Mouse (Mus musculus) frontal cortex, adult (tissue): ENCODE data around the gene Spata33.
"Not testable (repeated sequence)": the region's sequence is repeated elsewhere in the genome, so short reads cannot be mapped to it uniquely, and the experiment has no call there.

Experiments
- ATAC-seq: cut with Nextera tagmentation; 2 replicates; pipeline ENCODE4 v1.9.2; 2017; ENCODE audit warnings: mild to moderate bottlenecking, moderate library complexity, mixed read lengths; ENCODE audit not compliant: low TSS enrichment

The Spata33 gene

DNA sequence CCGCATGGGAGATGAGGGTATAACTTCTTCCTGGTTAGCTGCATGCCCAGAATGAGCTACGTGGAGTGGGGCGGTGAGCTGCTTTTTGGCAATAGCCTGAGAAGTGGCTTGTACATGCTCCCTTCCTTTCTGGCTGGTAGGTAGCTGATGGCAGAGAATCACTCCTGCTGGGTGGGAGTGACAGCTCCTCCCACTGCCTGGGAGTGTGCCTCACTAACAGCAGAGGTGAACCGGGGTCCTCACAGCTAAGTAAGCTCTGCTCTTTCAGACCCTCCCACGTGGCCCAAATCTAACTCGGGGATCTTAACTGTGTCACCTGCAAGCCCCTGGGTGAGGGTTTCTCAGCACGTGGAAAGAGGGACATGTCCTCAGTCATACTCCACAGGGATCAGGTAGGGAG, 19.9 kb downstream of the Spata33 start:
- no peak; the same call in 1 of the 2 replicates for ATAC-seq

DNA sequence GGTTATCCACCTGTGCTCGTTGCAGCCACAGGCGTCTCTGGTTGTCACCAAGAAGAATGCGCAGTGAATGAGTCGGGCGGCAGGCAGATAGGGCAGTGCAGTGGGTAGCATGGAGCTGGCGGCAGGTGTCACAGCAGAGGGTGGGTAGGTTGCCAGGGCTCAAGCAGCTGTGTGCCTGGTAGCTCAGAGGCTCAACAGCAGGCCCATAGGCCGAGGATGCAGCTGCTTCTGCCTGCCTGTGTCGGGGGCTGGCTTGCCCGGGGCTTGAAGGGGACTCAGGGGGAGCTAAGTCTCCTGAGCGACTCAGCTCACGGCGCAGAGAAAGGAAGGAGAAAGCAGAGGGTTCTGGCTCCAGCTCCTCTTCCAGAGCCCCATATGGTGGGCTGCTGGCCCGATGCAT, 20.7 kb downstream of the Spata33 start:
- ATAC-seq = no peak

DNA sequence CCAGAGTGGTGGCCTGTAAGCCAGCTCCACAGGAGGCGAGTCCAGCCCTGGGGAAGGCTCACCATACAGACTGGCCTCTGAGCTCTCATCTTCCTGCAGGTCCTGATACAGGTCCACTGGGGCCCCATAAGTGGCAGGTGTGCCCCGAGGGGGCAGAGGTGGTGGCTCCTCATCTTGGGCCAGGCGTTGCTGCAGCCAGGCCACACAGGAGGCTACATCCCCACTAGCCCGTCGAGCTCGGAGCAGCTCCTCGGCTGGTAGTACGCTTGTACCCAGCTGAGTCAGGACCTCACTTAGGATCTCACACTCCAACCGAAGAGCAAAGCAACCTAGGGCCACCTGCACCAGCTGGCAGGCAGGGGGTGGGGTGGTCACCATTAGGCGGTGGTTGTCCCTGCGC, 21.1 kb downstream of the Spata33 start:
- ATAC-seq = no peak

DNA sequence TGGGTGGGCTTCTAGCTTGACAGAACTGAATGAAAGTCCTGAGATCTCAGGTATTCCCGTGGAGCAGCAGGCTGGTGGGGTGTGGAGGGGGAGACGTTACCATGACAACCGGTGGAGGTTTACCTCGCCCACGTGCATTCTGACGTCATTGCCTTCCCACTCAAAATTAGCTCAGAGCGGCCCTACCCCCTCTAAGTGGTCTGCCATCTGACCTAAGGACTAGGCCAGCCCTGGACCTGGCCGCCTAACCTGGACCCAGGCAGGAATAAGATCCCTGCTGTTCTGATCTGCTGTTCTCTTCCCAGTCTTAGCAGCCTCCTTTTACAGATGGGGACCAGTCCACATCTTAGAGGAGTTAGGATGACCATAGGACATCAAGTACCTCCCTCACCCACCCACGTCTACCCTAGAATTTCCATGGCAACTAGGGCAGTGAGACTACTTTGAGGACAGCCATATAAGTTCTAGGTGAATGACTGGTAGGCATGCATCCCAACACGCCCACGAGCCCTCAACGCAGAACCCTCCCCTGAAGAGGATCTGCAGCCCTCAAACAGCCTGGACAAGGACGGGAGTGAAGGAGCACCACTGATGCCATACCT, 22.4 kb downstream of the Spata33 start:
- ATAC-seq = peak; percentile 55

DNA sequence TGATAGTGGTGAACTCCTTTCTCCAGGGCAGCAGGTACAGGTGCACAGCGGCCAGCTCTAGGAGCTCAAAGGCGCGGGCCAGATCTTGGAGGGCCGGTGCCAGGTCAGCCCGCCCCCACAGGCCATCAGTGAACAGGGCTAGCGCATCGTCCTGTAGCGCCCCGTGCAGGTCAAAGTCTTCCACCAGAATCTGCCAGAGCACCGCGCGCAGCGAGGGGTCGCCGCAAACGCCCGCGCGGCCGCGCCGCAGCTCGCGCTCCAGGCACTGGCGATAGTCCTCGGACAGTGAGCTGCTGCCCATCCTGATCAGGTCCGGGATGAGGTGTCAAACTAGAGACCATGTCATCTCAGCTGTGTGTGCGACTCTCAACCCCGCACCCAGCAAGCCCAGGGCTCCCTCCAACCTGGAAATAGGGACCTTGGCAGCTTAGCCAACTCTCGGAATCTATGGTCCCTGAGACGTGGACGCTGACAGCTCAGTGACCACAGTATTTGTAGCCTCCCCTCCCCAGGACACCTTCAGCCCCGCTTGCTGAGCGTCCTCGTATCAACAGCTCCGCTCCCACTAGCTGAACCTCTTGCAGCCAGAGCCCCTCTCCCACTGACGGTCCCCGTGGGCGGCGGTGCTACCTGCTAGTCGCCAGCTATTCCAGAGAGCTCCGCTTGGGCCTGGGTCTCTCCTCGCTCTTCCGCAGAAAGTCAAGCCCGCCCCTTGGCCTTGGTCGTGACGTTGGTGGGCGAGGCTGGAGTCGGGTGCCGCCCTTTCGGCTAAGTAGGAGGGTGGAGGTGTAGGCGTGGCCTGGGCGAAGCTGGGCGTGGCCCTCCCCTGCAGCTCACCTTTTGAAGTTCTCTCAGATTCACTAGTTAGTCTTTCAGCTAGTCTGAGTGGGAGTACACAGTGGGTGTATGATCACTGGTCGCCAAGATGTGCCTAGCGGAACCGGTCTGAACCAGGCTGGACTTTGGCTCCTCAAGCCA, 23.2 kb downstream of the Spata33 start, which contains the start of gene Spata2l:
Gene Spata2l, minus strand, starts transcription at position 714 of the 978 bp plus-strand sequence.
- peak; percentile 28 for ATAC-seq

DNA sequence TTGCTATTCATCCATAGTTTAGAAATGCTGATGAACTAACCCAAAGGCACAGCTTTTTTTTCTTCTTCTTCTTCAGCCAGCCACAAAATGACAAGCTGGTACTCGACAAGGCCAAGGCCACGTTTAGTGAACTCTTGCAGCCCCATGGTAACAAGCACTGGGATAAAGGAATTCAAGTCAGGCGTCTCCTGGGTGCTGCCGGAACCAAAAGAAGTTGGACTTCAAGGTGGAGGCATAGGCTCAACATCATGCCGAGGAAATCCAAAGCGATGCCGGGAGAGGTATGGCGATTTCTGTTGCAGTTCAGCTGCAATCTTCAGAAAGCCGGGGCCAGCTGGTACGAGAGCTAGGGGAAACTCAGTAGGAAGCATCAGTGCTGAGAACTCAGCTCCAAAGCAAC, 26.8 kb downstream of the Spata33 start:
- ATAC-seq = no peak

DNA sequence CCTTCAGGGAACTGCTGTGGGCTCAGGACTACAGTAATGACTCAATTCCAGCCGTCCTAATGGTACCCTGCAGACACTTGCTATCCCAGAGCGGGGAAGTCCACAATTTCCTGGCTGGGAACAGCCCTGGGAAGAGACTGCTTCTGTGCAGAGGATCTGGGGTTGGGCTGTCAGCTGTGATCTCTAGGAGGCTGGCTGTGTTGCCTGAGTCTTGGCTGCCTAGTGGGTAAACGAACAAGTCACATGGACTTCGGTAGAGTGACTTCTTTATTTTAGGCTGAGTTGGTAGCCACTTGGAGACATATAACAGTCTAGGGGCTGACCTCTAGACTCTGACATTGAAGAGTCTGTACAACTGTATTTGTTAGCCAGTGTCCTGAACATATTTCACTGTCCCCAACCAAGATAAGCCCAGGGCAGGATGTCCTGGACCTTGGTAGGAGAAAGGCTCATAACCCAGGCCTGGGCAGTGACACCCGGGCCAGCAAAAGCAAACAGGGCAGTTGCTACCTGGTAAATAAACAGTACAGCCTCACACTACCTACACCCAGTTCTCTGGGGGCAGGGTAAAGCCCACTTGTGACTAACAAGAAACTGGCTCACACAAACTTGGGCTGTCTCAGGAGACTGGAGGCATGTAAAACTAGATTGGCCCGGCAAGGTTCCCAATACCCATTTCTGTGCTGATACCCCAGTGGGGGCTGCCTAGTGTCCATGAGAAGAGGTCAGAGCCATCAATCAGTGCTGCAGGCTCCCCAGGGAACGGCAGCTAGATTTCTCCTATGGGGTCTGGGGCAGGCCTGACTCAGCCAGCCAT, 29.7 kb downstream of the Spata33 start:
- no peak for ATAC-seq

DNA sequence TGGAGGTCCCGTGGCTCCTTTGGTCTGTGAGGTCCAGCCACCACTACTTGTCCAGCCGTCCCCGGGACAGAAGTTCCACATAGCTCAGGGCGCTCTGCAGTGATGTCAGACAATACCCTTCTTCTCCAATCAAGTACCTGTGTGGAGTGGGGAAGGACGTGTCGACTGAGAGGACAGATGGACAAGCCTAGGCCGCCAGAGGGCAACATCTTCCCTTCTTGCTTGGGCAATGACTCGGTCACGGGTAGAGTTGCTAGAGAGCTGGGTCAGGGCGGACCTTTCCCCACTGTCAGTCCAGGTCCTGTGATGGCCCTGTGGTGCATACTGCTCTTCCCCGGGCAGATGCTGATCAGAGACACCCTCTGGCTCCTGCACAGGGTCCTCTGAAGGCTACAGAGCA, 30.4 kb downstream of the Spata33 start:
- ATAC-seq = no peak

DNA sequence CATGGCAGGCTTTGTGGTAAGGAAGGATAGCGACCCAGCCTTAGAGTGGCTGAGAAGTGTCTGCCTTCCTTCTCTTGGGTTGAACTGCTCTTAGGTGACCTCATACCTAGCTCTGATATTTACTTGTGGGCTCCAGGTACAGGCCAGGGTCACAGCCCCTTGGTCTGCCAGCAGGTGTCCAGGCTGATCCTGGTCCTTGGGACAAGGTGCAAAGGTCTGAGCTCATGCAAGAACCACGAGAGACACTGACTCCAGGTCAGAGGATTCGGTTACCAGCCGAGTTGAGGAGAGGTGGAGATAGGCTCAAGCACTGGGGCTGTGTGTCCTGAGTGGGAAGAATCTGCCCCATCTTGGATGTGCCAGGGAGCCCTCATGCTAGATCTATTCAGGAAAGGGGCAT, 31.8 kb downstream of the Spata33 start:
- ATAC-seq = no peak

DNA sequence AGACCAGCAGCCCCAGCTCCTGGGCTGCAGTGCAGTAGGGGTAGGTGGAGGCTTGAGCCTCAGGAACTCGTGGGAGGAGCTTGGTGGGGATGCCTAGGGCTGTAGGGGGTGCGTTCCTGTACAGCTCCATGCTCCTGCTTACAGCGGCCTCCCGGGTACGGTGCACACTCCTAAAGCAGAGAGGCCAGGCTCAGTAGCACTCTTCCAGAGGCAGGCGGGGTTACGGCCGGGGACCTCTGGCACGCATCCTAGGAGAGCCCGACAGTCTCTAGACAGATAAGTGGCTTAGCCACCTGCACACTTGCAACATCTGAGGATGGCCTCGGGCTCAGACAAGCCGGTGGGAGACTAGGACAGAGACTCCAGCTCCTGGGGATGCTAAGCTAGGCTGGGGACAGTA, 32.9 kb downstream of the Spata33 start:
- ATAC-seq = no peak

DNA sequence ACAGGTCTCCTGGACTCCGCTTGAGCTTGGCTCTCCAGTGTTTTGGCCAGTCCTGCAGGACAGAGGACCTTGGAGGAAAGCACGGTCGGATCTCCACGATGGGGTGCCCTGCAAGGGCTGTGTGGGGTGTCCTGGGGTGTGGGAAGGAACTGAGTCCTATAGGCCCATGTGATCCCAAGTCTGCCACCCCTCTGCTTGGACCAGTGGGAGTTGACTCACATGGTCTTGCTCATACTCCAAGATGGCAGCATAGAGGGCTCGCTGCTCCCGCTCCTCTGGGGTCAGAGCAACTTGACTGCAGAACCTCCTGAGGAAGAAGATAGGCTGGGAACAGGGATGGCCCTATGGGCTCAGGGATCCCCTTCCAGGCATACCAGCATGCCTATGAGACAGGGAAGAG, 35.1 kb downstream of the Spata33 start:
- no peak for ATAC-seq

DNA sequence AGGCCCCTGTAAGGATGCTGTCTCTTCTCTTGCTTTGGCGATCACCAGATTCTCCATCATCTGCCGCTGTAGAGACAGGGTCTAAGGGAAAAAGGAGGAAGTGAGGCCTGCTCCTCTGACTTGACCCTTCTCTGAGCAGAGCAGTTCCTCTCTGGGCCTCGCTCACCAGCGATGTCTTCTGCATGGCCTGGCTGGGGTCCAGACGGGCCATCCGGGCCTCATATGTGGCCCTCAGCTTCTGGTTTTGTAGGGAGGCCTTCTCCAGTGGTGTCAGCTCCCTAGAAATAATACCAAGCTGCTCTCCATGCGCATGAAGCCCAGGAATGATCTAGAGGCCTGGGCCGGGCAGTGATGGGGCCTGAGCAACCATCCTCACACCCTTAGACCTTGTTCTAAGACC, 36.0 kb downstream of the Spata33 start:
- no peak for ATAC-seq

DNA sequence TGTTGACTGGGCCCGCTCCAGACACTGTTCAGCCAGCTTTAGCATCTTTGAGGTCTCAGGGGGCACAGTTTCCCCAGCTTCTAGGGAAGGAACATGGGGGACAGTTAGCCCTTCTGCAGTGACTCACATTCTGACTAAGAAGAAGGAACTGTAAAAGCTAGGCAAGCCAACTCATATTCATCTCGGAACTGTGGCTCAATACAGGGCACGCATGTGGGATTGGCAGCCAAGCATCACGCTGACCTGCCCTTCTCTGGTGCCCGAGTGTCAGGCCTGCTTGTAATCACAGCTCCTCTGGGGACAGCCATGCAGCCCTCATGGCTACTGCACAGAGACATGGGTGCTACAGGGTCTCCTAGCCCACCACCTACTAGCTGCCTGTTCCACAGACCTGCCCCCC, 38.3 kb downstream of the Spata33 start:
- ATAC-seq = no peak

DNA sequence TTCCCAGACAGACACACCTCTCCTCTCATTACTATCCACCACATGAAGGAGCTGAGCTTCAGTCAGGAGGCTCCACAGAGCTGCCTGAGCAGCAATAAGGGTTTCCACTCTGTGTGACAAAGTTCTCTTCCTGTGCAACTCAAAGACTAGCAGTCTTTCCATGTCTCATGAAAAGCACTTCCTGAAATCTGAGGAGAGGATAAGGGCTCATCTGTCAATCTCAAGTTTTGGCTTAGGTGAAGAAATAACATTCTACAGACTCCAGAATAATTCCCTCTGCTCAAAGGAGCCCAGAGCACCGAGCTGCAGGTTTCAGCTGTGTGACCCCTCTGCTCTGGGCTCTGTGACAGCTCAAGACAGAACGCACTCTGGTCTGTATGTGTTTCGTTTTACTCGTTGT, 40.3 kb downstream of the Spata33 start:
- no peak for ATAC-seq

DNA sequence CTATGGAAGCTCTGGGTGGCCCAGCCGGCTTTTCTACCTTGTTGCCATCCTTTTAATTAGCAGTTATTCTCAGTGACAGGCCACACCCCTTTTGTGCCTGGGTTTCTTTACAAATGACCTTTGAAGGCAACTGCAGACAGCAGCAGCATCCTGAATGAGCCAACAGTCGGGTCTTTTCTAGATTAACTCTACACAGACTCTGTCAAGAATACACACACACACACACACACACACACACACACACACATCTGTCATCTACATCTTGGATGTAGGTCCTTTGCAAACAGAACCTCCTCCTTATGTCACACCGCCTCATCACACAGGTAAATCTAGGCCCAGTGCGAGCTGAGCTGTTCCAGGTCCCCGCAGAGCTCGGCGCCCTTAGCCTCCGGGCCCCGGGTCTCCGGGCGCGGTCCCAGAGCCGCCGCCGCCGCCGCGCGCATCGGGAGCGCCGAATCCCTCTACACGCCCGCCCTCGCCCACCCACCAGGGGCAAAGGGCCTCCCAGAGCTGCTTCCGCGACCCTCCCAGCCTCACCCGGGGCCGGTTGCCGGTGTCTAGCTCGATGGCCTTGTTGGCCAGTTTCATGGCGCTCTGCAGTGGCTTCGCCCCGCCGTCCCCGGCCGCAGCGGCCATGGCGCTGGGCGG, 40.9 kb downstream of the Spata33 start:
- 0 out of 2 replicates have a peak, but pooled peaks have one; percentile 12 for ATAC-seq

DNA sequence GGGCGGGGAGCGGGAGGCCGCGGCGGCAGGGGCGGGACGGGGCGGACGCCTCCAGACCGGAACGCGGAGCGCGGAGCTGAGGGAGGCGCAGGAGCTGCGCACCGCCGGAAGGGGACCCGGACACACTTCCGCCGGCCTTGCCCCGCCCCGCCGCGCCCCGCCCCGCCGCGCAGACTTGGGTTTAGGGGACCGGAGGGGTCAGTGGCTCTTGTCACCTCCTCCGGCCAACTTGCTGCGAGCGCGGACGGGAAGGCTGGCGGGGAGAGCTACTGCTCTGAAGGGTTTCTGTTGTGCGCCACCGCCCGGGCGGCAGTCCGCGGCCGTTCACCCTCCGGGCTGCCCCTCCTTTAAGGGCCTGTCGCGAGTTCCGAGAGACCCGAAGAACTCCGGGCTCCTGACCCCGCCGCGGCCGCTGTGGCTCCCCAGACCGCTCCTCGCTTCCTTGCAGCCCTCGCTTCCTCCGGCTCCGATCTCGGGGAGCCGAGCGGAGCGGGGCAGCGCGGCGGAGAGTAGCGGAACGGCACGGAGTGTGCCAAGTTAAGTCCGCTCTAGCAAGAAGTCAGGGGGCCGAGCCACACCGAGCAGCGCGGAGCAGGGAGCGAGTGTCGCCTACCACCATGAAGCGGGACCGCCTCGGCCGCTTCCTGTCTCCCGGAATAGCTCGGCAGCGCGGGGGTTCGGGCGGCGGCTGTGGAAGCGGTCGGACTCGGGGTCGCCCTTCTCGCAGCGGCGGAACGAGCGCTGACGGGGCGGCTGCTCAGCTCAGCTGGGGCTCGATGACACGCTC, 41.7 kb downstream of the Spata33 start, which contains the start of the genes Zfp276 and Vps9d1:
Gene Zfp276, plus strand, starts transcription at position 97 of the 787 bp plus-strand sequence.
Gene Vps9d1, minus strand, starts transcription at position 250 of the 787 bp plus-strand sequence.
- peak; percentile 66 for ATAC-seq

DNA sequence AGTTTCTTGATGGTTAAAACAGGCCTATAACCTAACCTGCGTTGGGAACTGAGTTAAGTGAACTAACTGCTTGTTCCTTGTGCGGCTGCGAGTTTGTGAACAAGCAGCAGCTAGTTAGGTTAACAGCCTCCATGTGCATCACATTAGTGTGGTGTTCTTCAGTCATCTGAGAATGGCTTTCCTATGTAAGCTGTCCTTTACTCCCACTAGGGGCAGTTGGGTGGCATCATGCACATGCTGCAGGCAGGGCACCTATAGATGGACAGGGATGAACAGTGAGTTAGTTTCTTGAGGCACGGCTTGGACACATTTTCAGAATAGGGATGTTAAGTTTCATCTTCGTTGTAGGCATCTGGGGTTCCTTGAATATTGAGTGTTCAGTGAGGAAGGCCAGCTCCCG, 42.5 kb downstream of the Spata33 start:
- ATAC-seq = no peak

DNA sequence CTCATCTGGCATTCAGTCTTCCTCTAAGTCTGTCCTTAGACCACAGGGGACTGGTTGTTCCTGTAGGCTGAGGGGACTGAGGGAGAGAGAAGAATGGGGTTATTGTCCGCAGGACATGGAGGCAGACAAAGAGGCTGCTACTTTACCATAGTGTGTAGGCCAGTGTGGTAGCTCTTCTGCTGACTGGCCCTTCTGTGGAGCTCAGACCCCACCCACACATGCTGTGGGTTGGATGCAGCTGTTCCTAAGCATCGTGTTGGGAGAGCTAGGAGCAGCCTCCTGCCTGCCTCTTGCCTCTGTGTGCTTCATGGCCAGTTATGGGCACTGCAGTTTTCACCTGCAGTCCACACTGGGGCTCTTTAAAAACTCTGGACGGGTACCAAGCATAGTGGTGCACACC, 44.5 kb downstream of the Spata33 start:
- ATAC-seq = peak; percentile 71

DNA sequence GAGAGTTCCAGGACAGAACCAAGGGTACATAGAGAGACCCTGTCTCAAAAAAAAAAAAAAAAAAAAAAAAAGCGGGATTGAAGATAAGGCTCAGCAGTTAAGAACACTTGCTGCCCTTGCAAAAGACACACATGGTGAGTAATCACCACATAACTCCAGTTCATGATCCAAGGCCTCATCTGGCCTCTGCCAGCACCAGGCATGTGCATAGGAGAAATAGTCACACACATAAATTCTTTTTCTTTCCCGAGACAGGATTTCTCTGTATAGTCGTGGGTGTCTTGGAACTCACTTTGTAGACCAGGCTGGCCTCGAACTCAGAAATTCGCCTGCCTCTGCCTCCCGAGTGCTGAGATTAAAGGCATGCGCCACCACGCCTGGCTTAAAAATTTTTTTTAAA, 45.0 kb downstream of the Spata33 start:
- ATAC-seq = not testable (repeated sequence)

DNA sequence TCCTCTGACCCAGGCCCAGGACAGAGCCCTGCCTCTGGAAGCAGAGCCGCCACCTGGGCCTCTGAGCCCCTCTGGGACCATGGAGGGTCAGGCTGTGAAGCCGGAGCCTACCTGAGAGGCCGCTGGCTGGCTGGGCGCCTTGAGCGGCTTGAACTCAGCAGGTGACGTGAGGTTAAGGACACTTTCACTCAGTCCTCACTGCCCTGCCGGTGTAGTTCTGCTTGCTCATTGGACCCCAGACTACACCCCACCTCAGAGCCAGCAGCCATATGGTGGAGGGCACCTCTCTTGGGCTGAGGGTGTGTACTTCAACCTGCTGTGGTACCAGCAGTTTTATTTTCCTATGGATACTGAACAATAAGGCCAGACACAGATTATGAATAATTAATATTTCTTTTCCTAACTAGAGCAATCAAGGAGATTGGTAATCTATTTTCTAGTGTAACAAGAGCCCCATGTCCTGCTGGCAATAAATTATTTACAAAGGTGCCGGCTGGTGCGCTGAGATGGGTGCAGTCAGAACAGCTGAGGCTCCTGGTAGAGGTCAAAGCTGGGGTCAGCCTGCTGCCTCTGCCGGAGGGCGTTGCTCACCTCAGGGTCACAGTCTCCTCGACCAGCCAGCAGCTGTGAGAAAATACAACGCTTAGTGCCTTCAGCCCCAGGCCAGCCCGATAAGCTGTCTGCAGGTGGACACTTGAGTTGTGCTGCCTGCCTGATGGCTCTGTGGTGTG, 55.5 kb downstream of the Spata33 start:
- no peak for ATAC-seq
